Mouse (Mus musculus) heart, embryonic 11.5 days (tissue): ENCODE results near the gene Otud3. TPM values are rescaled to one million over a fixed set of nuclear protein-coding genes. Genes with fewer than 3 reads are reported as not detected.
A peak's percentile ranks its signal among the peaks of the same experiment; 100 is the strongest.
"Not testable (repeated sequence)": the region's sequence is repeated elsewhere in the genome, so short reads cannot be mapped to it uniquely, and the experiment has no call there.

ENCODE experiments used
- ATAC-seq: fragments of 200-750 bp; cut with Nextera tagmentation; replicated peaks from 2 replicates; pipeline ENCODE4 v1.8.0; 2017; ENCODE audit warnings: moderate library complexity; ENCODE audit not compliant: insufficient number of reproducible peaks, low FRiP score, low TSS enrichment
- H3K27ac ChIP-seq: fragments of 300-500 bp; sonication (generic); 2 replicates; pipeline ENCODE4 v1.5.1; 2014; ENCODE audit warnings: mild to moderate bottlenecking, low read depth, low read length
- H3K27me3 ChIP-seq: fragments of 300-500 bp; sonication (generic); 2 replicates; pipeline ENCODE4 v1.6.1; 2014; ENCODE audit warnings: mild to moderate bottlenecking, low read length, mixed read lengths; ENCODE audit not compliant: control insufficient read depth, insufficient read depth
- H3K36me3 ChIP-seq: fragments of 300-500 bp; sonication (generic); 2 replicates; pipeline ENCODE4 v1.6.1; 2014; ENCODE audit warnings: mild to moderate bottlenecking, low read length, moderate library complexity, mixed read lengths; ENCODE audit not compliant: control insufficient read depth, insufficient read depth
- H3K4me1 ChIP-seq: fragments of 300-500 bp; sonication (generic); 2 replicates; pipeline ENCODE4 v1.6.1; 2014; ENCODE audit warnings: low read length; ENCODE audit not compliant: control insufficient read depth, insufficient read depth
- H3K4me2 ChIP-seq: fragments of 300-500 bp; sonication (generic); 2 replicates; pipeline ENCODE4 v1.6.1; 2014; ENCODE audit warnings: mild to moderate bottlenecking, moderate library complexity
- H3K4me3 ChIP-seq: fragments of 300-500 bp; sonication (generic); 2 replicates; pipeline ENCODE4 v1.5.1; 2014; ENCODE audit warnings: low read depth, low read length
- H3K9ac ChIP-seq: fragments of 300-500 bp; sonication (generic); 2 replicates; pipeline ENCODE4 v1.6.1; 2014; ENCODE audit warnings: mild to moderate bottlenecking, low read depth, low read length, moderate library complexity
- H3K9me3 ChIP-seq: fragments of 300-500 bp; sonication (generic); replicated peaks from 2 replicates; pipeline ENCODE4 v1.6.1; 2016; ENCODE audit warnings: low read length; ENCODE audit not compliant: control insufficient read depth
- WGBS: fragments of 180-500 bp; shearing (Covaris S2); extraction: QIAGEN DNeasy Blood & Tissue Kit; methylation state at CpG from one replicate; pipeline ENCODE4 v1.1.7; 2014; ENCODE audit not compliant: insufficient replicate concordance; 5-methylcytosine and 5-hydroxymethylcytosine counted together
- polyA plus RNA-seq: library from polyadenylated mRNA; unstranded; fragments of >200 nt; fragmentation: Nextera tagmentation; extraction: Ambion mirVana; gene quantifications from 2 replicates; pipeline ENCODE4 v1.2.1, GENCODE M21; 2014

Gene Otud3
- polyA plus RNA-seq, 1 experiment from 2014 or later: 3.4 TPM

DNA sequence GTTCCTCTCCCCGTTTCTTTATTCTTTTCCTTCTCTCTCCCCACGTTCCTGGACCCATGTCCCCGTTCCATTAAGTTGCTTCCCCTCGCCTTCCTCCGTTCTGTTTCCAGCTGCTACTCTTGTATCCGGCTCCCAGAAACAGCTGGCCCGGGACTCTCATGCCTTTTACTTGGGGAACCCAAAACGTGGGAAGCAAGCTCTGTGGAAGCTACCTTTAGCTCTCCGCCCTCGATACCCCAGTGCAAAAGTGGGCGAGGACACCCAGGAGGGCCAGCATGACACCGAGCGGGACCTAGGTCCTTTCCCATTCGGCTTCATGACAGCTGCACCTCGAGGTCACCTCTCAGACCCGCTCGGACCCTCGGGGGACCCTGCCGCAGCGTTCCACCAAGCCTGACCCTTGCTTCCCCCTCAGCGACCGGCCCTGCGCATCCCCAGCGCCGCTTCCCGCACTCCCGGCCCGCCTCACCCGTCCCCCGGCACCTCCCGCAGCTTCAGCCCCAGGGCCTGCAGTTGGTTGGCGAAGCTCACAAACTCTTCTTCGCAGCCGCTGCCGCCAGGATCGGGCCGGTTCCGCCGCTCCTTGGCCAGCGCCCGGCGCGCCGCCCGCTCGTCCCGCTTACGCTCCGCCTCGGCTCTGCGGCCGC is 481 bp downstream of the Otud3 start:
- Histone ChIP-seq H3K9ac (peak overlapping the region; percentile 91), H3K27ac (peak overlapping the region; percentile 41), H3K27me3 (no peaks in the 10 kb centered on the region), H3K4me1 (peaks cover 5% of the 10 kb centered on the region), H3K36me3 (no peaks in the 10 kb centered on the region), H3K9me3 (no peaks in the 10 kb centered on the region), H3K4me3 (peak overlapping the region; percentile 92), H3K4me2 (peak overlapping the region; percentile 96)
- WGBS: 1% methylated on average over 52 of the region's 52 CpGs
- peak; percentile 60 for ATAC-seq

GRCm38 (mm10) chr4:138905624-138906337 is 8.0 kb downstream of the Otud3 start:
- Histone ChIP-seq H3K27ac (no peak overlapping the region), H3K9ac (no peak overlapping the region), H3K4me1 (no peaks in the 10 kb centered on the region), H3K4me3 (no peak overlapping the region), H3K27me3 (no peaks in the 10 kb centered on the region), H3K9me3 (no peaks in the 10 kb centered on the region), H3K36me3 (peaks cover 3% of the 10 kb centered on the region), H3K4me2 (no peak overlapping the region)
- no peak for ATAC-seq
- WGBS: 90% methylated on average over 18 of the region's 18 CpGs

DNA sequence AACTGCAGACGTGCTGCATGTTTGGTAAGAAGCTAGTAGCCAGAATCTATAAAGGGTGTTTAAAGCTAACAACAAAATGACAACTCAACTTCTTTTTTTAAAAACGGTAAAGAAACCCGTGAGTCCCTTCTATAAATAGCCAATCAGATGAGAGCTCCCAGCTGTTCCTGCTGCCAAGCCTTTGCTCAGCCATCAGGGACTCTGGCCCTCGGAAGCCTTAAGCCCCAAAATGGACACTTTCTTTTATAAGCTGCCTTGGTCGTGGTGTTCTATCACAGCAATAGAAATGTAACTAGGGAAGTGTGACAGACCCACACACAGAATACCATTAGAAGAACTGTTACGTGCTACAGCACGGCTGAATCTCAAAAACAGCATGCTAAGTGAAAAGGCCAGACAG is 14.4 kb downstream of the Otud3 start:
- no peak overlapping the region for H3K4me3 ChIP-seq
- H3K9me3 ChIP-seq: no peaks in the 10 kb centered on the region
- no peak overlapping the region for H3K4me2 ChIP-seq
- no peak for ATAC-seq
- H3K4me1 ChIP-seq: no peaks in the 10 kb centered on the region
- H3K27ac ChIP-seq: no peak overlapping the region
- 73% methylated on average over 7 of the region's 7 CpGs for WGBS
- no peaks in the 10 kb centered on the region for H3K27me3 ChIP-seq
- no peak overlapping the region for H3K9ac ChIP-seq
- no peaks in the 10 kb centered on the region; the same call in 1 of the 2 replicates for H3K36me3 ChIP-seq

DNA sequence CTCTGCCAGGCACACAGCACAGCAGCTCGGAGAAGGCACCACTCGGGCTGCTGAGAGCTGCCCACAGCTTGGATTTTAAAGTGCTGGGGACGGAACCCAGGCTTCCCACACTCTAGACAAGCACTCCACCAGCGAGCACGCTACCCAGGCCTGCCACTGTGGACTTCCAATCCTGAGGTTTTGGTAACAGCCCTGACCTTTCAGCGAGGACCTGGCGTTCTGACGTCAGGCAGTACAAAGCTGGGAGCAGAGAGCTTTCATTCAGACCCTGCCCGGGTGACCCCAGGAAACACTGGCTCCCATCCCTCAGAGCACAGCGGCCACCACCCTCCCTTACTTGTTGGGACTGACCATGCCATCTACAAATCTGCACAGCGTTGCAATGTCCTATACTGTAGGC is 20.0 kb downstream of the Otud3 start:
- 84% methylated on average over 11 of the region's 11 CpGs for WGBS
- H3K9ac ChIP-seq, H3K27me3 ChIP-seq, H3K27ac ChIP-seq, H3K36me3 ChIP-seq, H3K4me2 ChIP-seq, H3K9me3 ChIP-seq, ATAC-seq, H3K4me3 ChIP-seq, H3K4me1 ChIP-seq: not testable (repeated sequence)

DNA sequence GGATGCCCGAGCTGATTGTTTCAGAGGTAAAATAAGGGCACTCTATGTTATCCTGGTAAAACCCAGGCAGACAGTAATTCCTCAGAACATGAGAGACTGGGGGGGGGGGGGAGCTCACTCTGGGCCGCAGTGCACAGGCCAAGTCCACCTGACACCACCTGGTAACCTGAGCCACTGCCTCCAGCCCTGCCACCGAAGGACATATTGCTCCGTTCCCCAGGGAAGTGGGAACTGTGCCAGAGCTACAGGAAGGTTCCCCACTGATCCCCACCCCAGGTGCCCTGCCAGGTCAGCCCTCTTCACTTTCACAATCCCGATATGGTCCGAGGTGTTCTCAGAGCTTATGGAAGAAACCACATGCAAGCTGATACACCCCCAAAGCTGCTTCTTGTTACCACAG is 21.1 kb downstream of the Otud3 start:
- no peak for ATAC-seq
- H3K4me2 ChIP-seq: no peak overlapping the region
- no peak overlapping the region for H3K9ac ChIP-seq
- H3K9me3 ChIP-seq: no peaks in the 10 kb centered on the region
- no peak overlapping the region for H3K4me3 ChIP-seq
- H3K4me1 ChIP-seq: no peaks in the 10 kb centered on the region
- WGBS: 73% methylated on average over 6 of the region's 6 CpGs
- no peak overlapping the region for H3K27ac ChIP-seq
- no peaks in the 10 kb centered on the region; the same call in 1 of the 2 replicates for H3K36me3 ChIP-seq
- no peaks in the 10 kb centered on the region for H3K27me3 ChIP-seq

DNA sequence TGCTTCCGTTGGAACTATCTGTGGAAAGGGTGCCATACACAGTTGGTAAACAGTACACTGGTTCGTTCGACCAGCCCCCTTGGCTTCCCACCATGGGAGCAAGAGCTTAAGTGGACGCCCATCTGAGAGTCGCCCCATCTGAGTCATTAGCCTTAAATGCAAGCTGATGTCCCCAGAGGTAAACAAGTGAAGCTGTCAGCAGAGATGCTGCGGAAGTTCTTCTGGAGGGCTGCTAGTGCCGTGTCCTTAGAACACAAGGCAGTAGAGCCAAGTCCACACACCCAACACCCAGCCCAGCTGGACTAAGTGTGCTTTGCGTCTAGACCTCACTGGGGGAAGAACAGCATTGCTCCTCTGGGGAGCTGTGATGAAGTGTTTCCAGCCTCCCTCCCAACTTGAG is 24.1 kb downstream of the Otud3 start:
- 75% methylated on average over 8 of the region's 8 CpGs for WGBS
- Histone ChIP-seq H3K27me3 (no peaks in the 10 kb centered on the region), H3K4me3 (no peak overlapping the region), H3K36me3 (no peaks in the 10 kb centered on the region), H3K4me1 (no peaks in the 10 kb centered on the region), H3K27ac (no peak overlapping the region), H3K4me2 (no peak overlapping the region), H3K9me3 (no peaks in the 10 kb centered on the region), H3K9ac (no peak overlapping the region)
- no peak for ATAC-seq

DNA sequence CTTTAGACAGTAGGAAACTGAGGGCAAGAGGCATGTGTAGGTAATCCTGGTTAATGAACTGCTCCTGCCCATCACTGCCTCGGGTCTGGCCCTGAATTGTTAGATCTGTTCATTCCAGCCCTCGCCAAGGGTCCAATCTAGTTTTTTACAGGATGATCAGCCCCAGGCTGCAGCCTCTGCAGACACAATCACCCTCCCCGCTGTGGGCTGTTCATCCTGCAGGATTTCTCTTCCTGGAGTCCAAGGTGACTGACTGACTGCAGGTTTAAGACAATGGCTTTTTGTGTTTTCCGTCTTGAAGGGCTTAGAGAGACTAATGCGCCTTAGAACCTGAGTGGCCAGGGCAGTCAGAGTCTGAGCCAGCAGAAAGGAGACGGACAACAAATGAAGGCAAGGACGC is 24.6 kb downstream of the Otud3 start:
- WGBS: 70% methylated on average over 7 of the region's 7 CpGs

GRCm38 (mm10) chr4:138884261-138884660 is 29.5 kb downstream of the Otud3 start:
- ATAC-seq: no peak
- Histone ChIP-seq H3K9ac (no peak overlapping the region), H3K36me3 (no peaks in the 10 kb centered on the region), H3K4me3 (no peak overlapping the region), H3K27me3 (peaks cover 9% of the 10 kb centered on the region), H3K9me3 (no peaks in the 10 kb centered on the region), H3K27ac (no peak overlapping the region), H3K4me2 (no peak overlapping the region), H3K4me1 (0 out of 2 replicates have a peak, but pooled peaks cover 2% of the 10 kb centered on the region)
- WGBS: 21% methylated on average over 6 of the region's 6 CpGs

More for the DNA sequence above, 24.6 kb downstream of the Otud3 start:
- Histone ChIP-seq H3K27ac (no peak overlapping the region), H3K4me1 (no peaks in the 10 kb centered on the region), H3K9ac (no peak overlapping the region), H3K9me3 (no peaks in the 10 kb centered on the region), H3K27me3 (no peaks in the 10 kb centered on the region), H3K4me3 (no peak overlapping the region), H3K4me2 (no peak overlapping the region), H3K36me3 (no peaks in the 10 kb centered on the region)
- ATAC-seq: no peak

DNA sequence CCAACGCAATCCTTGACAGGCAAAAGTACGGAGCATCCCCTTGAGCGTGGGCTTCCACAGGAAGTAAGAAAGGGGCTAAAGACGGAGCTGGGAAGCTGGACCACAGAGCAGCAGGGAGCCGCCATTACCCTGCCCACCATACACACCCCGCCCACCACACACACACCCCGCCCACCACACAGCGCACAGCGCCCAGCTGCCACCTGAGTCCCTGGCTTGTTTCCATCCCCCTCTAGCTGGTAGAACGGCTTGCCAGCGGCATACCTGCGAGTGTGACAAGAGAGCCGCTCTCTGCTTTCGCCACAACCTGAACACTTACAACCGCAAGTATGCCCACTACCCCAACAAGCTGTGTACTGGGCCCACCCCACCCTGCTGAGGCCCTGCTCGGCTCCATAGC is 31.6 kb downstream of the Otud3 start:
- Histone ChIP-seq H3K27me3 (peaks cover 9% of the 10 kb centered on the region), H3K9ac (no peak overlapping the region), H3K36me3 (no peaks in the 10 kb centered on the region), H3K4me3 (no peak overlapping the region), H3K4me2 (peak overlapping the region; percentile 36), H3K27ac (no peak overlapping the region), H3K9me3 (no peaks in the 10 kb centered on the region), H3K4me1 (0 out of 2 replicates have a peak, but pooled peaks cover 2% of the 10 kb centered on the region)
- no peak for ATAC-seq
- 11% methylated on average over 16 of the region's 16 CpGs for WGBS
